Mouse (Mus musculus) bone marrow, adult 2 months (tissue): ENCODE data around the gene Lsm2. TPM values are rescaled to one million over a fixed set of nuclear protein-coding genes. Genes with fewer than 3 reads are reported as not detected.

ENCODE experiments used
- H3K27ac ChIP-seq: fragments of 200-500 bp; 2 replicates; pipeline ENCODE4 v1.5.1; 2012; ENCODE audit warnings: low read depth, mild to moderate bottlenecking, control low read depth, inconsistent platforms, low read length; ENCODE audit not compliant: control insufficient read depth, poor library complexity, insufficient read depth
- H3K4me1 ChIP-seq: fragments of 200-500 bp; 2 replicates; pipeline ENCODE4 v1.6.1; 2011; ENCODE audit warnings: low read length; ENCODE audit not compliant: control insufficient read depth, insufficient read depth
- H3K4me3 ChIP-seq: fragments of 200-500 bp; replicated peaks from 2 replicates; pipeline ENCODE3; 2011; ENCODE audit warnings: mild to moderate bottlenecking, low read depth, low read length, control low read depth; ENCODE audit not compliant: control insufficient read depth
- CTCF ChIP-seq: fragments of 200-500 bp; IDR thresholded peaks from 2 replicates; pipeline ENCODE4 v1.5.1; 2011; ENCODE audit warnings: low read length, control low read depth; ENCODE audit not compliant: control insufficient read depth, insufficient read depth
- POLR2A ChIP-seq: fragments of 200-500 bp; IDR thresholded peaks from 2 replicates; pipeline ENCODE4 v1.6.1; 2011; ENCODE audit warnings: low read depth, mild to moderate bottlenecking, control low read depth, low read length, borderline replicate concordance; ENCODE audit not compliant: control insufficient read depth
- WGBS: fragments of 180-500 bp; shearing (Covaris S2); methylation state at CpG from one replicate; pipeline ENCODE4 v1.1.7; 2018; 5-methylcytosine and 5-hydroxymethylcytosine counted together
- polyA plus RNA-seq: library from polyadenylated mRNA; stranded (reverse); fragments of >200 nt; gene quantifications from 2 replicates; pipeline ENCODE4 v1.2.4, GENCODE M21; 2011; ENCODE audit warnings: low replicate concordance; ENCODE audit not compliant: missing spikeins, insufficient read depth, insufficient read length

The Lsm2 gene
- polyA plus RNA-seq: 70.0 and 84.5 TPM in 2 replicates

DNA sequence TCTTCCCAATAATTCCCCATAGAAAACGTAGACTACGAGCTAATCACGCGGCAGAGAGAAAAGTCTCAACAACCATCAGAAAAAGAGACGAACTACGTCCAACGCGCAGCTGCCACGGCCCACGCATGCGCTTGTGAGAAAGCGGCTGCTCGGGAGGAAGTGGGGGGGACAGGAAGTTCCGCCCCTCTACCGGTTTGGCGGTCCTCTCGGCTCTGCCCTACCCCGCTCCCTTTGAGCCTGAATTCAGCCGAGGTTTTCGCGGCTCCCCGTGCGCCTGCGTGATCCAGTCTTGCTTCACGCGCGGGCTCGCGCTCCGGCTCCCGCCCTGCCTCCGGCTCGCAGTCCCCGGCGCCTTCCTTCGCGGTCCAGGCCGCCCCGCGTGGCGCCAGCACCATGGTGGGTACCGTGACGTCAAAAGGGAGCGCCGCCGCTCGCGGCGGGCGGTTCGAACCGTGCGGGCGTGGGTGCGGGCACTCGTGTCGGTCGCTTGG is at the start of gene Lsm2:
Lsm2 (plus strand) TSS at position 173 of the 491 bp plus-strand sequence.
- peak within 1 kb of the TSS; percentile 95 for H3K27ac ChIP-seq
- H3K4me1 ChIP-seq: peaks cover 2% of the 10 kb centered on the region
- peak within 1 kb of the TSS; percentile 92 for H3K4me3 ChIP-seq
- TF ChIP-seq POLR2A (peak; percentile 60; the same call in 1 of the 2 replicates), CTCF (no peak)
- under 1% methylated on average over 58 of the region's 58 CpGs for WGBS

DNA sequence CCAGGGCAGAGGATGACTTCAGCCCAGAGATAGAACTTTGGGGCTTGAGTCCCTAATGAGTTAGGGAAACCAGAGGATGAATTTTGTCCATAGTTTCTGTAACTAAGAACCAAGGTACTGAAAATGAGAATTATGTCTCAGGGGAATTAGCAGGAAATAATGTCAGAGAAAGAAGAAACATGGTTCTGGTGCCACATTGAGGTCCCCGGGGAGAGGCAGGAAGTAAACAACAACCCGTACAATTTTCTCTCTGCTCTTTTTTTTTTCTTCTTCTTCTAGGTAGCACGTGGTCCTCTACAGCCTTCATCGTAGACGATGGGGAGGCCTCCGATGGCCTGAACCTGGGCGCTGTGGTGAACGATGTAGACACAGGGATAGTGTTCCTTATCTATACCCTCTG is 49.4 kb upstream of the Lsm2 start:
- Histone ChIP-seq H3K4me1 (peaks cover 8% of the 10 kb centered on the region; the same call in 1 of the 2 replicates), H3K27ac (peak overlapping the region; percentile 57), H3K4me3 (peak overlapping the region; percentile 89)
- WGBS: 34% methylated on average over 8 of the region's 8 CpGs
- no peak for TF ChIP-seq POLR2A
- TF ChIP-seq CTCF: no peak

DNA sequence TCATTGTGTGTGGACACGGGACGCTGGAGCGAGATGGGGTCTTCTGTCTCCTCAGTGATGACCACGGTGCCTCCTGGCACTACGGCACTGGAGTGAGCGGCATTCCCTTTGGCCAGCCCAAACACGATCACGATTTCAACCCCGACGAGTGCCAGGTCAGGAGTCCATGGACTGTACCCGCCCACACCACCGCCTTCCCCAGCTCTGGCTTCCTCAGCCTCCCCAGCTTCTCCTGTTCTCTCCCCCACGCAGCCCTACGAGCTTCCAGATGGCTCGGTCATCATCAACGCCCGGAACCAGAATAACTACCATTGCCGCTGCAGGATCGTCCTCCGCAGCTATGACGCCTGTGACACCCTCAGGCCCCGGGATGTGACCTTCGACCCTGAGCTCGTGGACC is 47.6 kb upstream of the Lsm2 start:
- TF ChIP-seq CTCF: no peak
- 0 out of 2 replicates have a peak, but pooled peaks have one; percentile 11 for TF ChIP-seq POLR2A
- 79% methylated on average over 24 of the region's 24 CpGs for WGBS
- H3K4me1 ChIP-seq: peaks cover 10% of the 10 kb centered on the region; the same call in 1 of the 2 replicates
- no peak overlapping the region for H3K4me3 ChIP-seq
- H3K27ac ChIP-seq: peak overlapping the region; percentile 83

DNA sequence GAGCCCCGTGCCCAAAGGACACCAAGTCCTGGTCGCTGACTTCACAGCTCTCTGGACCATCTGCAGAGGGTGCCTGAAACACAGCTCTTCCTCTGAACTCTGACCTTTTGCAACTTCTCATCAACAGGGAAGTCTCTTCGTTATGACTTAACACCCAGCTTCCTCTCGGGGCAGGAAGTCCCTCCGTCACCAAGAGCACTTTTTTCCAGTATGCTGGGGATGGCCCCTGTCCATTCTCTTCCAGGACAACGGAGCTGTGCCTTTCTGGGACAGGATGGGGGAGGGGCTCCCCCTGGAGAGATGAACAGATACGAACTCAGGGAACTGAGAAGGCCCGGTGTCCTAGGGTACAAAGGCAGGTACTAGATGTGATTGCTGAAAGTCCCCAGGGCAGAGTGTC is 46.8 kb upstream of the Lsm2 start:
- Histone ChIP-seq H3K4me3 (peak overlapping the region; percentile 5), H3K27ac (peak overlapping the region; percentile 83), H3K4me1 (peaks cover 11% of the 10 kb centered on the region; the same call in 1 of the 2 replicates)
- 36% methylated on average over 8 of the region's 8 CpGs for WGBS
- TF ChIP-seq CTCF (no peak), POLR2A (no peak)

DNA sequence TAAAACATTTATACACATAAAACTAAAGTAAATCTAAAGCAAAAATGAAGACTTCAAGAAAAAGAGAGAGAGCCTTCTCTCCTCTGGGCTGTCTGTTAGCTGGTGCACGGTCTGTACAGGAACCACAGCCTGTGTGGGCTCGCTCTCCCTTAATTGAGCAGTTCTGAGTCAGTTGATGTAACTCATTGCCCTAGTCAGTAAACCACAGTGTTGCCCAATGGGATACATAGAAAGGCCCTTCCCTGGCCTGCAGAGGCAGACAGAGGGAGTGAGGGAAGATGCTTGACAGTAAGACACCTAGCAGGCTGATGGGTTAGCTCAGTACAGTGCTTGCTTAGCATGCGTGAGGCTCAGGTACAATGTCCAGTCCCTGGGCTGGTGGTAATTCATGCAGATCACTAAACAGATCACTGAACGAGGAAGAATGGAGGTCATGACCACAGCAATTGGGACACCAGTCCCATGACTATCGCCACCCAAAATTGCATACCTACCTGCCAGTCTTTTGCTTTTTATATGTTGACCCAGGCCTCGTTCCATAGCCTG is 43.6 kb upstream of the Lsm2 start:
- Histone ChIP-seq H3K4me1 (peaks cover 11% of the 10 kb centered on the region; the same call in 1 of the 2 replicates), H3K4me3 (no peak overlapping the region), H3K27ac (peak overlapping the region; percentile 69; the same call in 1 of the 2 replicates)
- 42% methylated on average over 6 of the region's 6 CpGs for WGBS
- no peak for TF ChIP-seq POLR2A
- no peak for TF ChIP-seq CTCF

DNA sequence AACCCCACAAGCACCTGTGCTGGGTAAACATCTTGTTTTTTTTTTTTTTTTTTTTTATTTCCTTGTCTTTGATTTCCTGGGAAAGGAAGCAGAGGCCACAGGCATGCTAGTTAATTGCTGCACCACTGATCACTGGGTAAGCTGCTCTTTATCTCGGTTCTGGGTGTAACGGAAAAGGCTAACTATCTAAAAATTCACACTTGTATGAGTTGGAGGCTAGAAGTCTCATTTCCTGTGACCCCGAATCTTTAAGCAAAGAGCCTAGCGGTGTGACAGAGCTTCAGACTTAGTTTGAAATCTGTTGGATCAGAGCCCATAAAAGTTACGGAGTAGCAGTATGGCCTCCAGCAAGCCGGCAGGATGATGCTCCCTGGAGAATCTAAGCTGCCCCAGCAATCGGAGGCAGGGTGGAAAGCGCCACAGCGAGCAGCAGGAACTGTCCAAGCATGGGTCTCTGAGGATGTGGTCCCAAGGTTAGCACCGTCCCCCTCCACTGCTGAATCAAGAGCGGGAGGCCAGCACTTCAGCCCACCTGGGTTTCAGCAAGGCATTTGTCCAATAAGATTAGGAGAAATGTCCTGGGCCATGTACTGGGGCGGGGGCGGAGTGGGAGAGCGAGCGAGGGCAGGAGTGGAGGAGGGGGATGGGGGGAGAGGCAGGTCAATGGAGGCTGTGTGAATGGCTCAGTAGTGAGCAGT is 40.2 kb upstream of the Lsm2 start:
- H3K27ac ChIP-seq: no peak overlapping the region
- WGBS: 56% methylated on average over 15 of the region's 15 CpGs
- H3K4me3 ChIP-seq: no peak overlapping the region

GRCm38 (mm10) chr17:34943128-34943815 is 38.4 kb upstream of the Lsm2 start:
- H3K4me3 ChIP-seq: no peak overlapping the region
- TF ChIP-seq POLR2A: no peak
- no peak for TF ChIP-seq CTCF
- H3K27ac ChIP-seq: no peak overlapping the region
- WGBS: 84% methylated on average over 4 of the region's 4 CpGs
- H3K4me1 ChIP-seq: peaks cover 2% of the 10 kb centered on the region; the same call in 1 of the 2 replicates

More for the DNA sequence above, 40.2 kb upstream of the Lsm2 start:
- H3K4me1 ChIP-seq: peaks cover 5% of the 10 kb centered on the region; the same call in 1 of the 2 replicates
- TF ChIP-seq CTCF (no peak), POLR2A (no peak)

GRCm38 (mm10) chr17:34944362-34944761 is 37.3 kb upstream of the Lsm2 start:
- Histone ChIP-seq H3K4me1 (no peaks in the 10 kb centered on the region; the same call in 1 of the 2 replicates), H3K4me3 (no peak overlapping the region), H3K27ac (no peak overlapping the region)
- TF ChIP-seq CTCF: no peak
- no peak for TF ChIP-seq POLR2A
